Mouse (Mus musculus): ENCODE measurements at regions not wholly inside any gene's neighbourhood (a gene's known extent, or its start where the extent isn't known, plus 50 kb on each side); places are given as distances from the start of the nearest gene placed in this dataset.

GRCm38 (mm10) chrX:52668679-52669078, 54.9 kb upstream of the Gpc3 start:
- intact Hi-C loops (cut with DNase I): no loop called here
- no peak for DNase-seq (ENCODE audit: extremely low spot score in 1 of 2, low spot score in 2 of 2)

DNA sequence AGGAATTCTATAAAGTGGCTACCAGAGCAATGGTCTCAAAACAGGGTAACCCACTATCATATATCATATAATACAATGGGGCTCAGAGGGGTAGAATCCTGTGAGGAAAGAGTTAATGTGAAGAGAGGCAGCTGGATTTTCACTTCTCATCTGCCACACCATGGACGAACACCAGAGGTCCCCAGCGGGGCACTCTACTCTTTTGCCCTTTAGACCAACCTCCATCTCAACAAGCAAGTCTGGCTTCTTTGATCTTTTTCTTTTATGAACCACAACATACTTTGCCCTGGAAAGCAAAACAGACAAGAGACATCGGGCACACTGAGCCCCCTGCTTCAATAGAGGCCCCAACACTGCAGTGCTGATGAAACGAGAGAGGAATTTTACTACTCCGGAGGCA, 65.3 kb upstream of the Gpc3 start:
- peak in 1 of 2 experiments; percentile 24 for DNase-seq (ENCODE audit: extremely low spot score in 1 of 2, low spot score in 2 of 2)
- intact Hi-C loops (cut with DNase I): no loop called here

GRCm38 (mm10) chrX:52694392-52694791, 80.6 kb upstream of the Gpc3 start:
- intact Hi-C loops (cut with DNase I): no loop called here

DNA sequence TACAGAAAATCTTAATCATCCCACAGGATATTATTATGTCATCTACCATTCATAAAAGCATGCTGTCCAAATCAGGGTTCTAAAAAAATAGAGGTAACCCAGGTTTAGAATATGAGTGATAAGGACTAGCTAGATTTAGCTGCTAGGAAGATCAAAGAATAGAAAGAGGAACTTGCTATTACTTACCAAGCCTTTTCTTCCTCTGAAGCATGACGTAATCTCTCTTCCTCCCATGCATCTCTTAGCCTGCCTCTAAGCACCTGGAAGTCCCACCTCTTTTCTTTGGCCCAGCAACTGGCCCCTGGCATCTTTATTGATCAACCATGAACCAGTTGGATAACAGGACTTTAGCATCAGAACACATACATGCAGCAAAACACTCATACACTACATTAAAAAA, 85.9 kb upstream of the Gpc3 start:
- intact Hi-C loops (cut with DNase I): no loop called here

More at GRCm38 (mm10) chrX:52694392-52694791, 80.6 kb upstream of the Gpc3 start:
- DNase-seq (ENCODE audit: extremely low spot score in 1 of 2, low spot score in 2 of 2): no peak

DNA sequence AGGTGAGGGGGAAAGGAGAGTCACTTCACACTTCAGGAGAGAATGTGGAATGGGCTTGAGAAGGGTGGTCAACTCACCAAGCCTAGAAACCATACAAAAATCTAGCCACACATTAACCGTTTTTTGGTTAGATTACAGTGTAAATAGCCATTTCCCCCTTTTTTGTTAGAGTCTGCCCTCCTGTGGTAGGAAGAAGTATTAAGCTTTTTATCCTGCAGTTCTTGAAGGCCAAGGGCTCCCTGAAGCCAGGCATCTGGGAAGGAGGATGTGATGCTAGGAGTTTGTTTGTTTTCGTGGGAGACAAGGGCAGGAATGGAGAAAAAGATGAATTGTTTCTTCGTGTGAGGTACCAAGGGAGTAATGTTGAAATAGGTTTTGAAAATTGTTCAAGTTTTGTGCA, 73.5 kb upstream of the Ccdc160 start:
- DNase-seq (ENCODE audit: extremely low spot score in 1 of 2, low spot score in 2 of 2): no peak
- intact Hi-C loops (cut with DNase I): loop anchor here (2.0 kb wide), 1 partner anchor 265 kb away; no protein-coding TSS in a partner anchor

More for the DNA sequence above, 85.9 kb upstream of the Gpc3 start:
- DNase-seq (ENCODE audit: extremely low spot score in 1 of 2, low spot score in 2 of 2): no peak

DNA sequence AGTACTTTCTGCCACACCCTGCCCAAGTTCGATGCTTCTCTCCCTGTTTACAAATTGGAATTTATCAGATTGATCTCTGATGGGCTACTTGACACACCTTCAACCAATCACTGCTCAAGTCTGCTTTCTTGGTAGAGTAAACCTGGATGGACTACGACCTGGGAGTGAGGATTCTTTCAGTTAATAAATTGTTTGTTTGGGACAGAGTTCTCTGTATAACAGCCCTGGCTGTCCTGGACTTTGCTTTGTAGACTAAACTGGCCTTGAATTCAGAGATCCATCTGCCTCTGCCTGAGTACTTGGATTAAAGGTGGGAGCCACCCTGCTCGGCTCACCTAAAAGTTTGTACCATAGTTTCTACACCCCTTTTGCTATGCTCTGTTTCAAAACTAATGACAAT, 52.9 kb upstream of the Ccdc160 start:
- intact Hi-C loops (cut with DNase I): no loop called here

More for the DNA sequence above, 52.9 kb upstream of the Ccdc160 start:
- DNase-seq (ENCODE audit: extremely low spot score in 1 of 2, low spot score in 2 of 2): no peak

Measured in left cerebral cortex, postnatal 10 days (tissue).